Mouse (Mus musculus) intestine, embryonic 16.5 days (tissue): Measurements from ENCODE around the gene Agrp. TPM values are rescaled to one million over a fixed set of nuclear protein-coding genes. Genes with fewer than 3 reads are reported as not detected.
"Not testable (repeated sequence)": the region's sequence is repeated elsewhere in the genome, so short reads cannot be mapped to it uniquely, and the experiment has no call there.

Experiments used
- ATAC-seq: fragments of 200-750 bp; cut with Nextera tagmentation; 2 replicates; pipeline ENCODE4 v1.8.0; 2017; ENCODE audit warnings: moderate TSS enrichment, moderate library complexity
- H3K27ac ChIP-seq: fragments of 300-500 bp; sonication (generic); 2 replicates; pipeline ENCODE4 v1.5.1; 2014; ENCODE audit warnings: mild to moderate bottlenecking, low read length
- H3K27me3 ChIP-seq: fragments of 300-500 bp; sonication (generic); replicated peaks from 2 replicates; pipeline ENCODE4 v1.6.1; 2014; ENCODE audit warnings: low read length, control low read depth, mixed read lengths; ENCODE audit not compliant: control insufficient read depth, insufficient read depth
- H3K36me3 ChIP-seq: fragments of 300-500 bp; sonication (generic); 2 replicates; pipeline ENCODE4 v1.6.1; 2014; ENCODE audit warnings: low read length, control low read depth; ENCODE audit not compliant: control insufficient read depth, insufficient read depth
- H3K4me1 ChIP-seq: fragments of 300-500 bp; sonication (generic); 2 replicates; pipeline ENCODE4 v1.6.1; 2014; ENCODE audit warnings: low read length, control low read depth, mixed read lengths; ENCODE audit not compliant: control insufficient read depth, insufficient read depth
- H3K4me2 ChIP-seq: fragments of 300-500 bp; sonication (generic); 2 replicates; pipeline ENCODE4 v1.6.1; 2014; ENCODE audit warnings: low read depth, low read length, control low read depth
- H3K4me3 ChIP-seq: fragments of 300-500 bp; sonication (generic); 2 replicates; pipeline ENCODE4 v1.5.1; 2014; ENCODE audit warnings: mild to moderate bottlenecking, low read length
- H3K9ac ChIP-seq: fragments of 300-500 bp; sonication (generic); 2 replicates; pipeline ENCODE4 v1.6.1; 2014; ENCODE audit warnings: low read depth, low read length
- H3K9me3 ChIP-seq: fragments of 300-500 bp; sonication (generic); 2 replicates; pipeline ENCODE4 v1.6.1; 2016; ENCODE audit warnings: low read length, control low read depth; ENCODE audit not compliant: control insufficient read depth
- WGBS: fragments of 180-500 bp; shearing (Covaris S2); extraction: QIAGEN DNeasy Blood & Tissue Kit; methylation state at CpG from one replicate; pipeline ENCODE4 v1.1.7; 2014; 5-methylcytosine and 5-hydroxymethylcytosine counted together
- polyA plus RNA-seq: library from polyadenylated mRNA; unstranded; fragments of >200 nt; fragmentation: Nextera tagmentation; extraction: Ambion mirVana; gene quantifications from 2 replicates; pipeline ENCODE4 v1.2.1, GENCODE M21; 2015

The Agrp gene
- polyA plus RNA-seq, 1 experiment from 2014 or later: 0.92 TPM

- WGBS: 2% methylated on average over 51 of the region's 53 CpGs
- peaks cover 18% of the 10 kb centered on the region for H3K4me1 ChIP-seq
- peak within 1 kb of the TSS; percentile 94 for H3K4me3 ChIP-seq
- H3K9me3 ChIP-seq: no peaks in the 10 kb centered on the region
- H3K36me3 ChIP-seq: no peaks in the 10 kb centered on the region
- H3K4me2 ChIP-seq: peak within 1 kb of the TSS; percentile 87
- H3K27ac ChIP-seq: peak within 1 kb of the TSS; percentile 82
- ATAC-seq: peak; percentile 99
- peak within 1 kb of the TSS; percentile 94 for H3K9ac ChIP-seq
- H3K27me3 ChIP-seq: no peaks in the 10 kb centered on the region
Observed at GRCm38 (mm10) chr8:105565952-105566702, 71.1 kb downstream of the Agrp start, which contains the start of gene Atp6v0d1. Atp6v0d1 (minus strand) TSS chr8:105566047.

- WGBS: under 1% methylated on average over 31 of the region's 31 CpGs
- H3K9ac ChIP-seq: peak overlapping the region; percentile 94
- H3K27ac ChIP-seq: peak overlapping the region; percentile 82
- no peaks in the 10 kb centered on the region for H3K27me3 ChIP-seq
- peaks cover 18% of the 10 kb centered on the region for H3K4me1 ChIP-seq
- peak overlapping the region; percentile 87 for H3K4me2 ChIP-seq
- no peaks in the 10 kb centered on the region for H3K36me3 ChIP-seq
- peak overlapping the region; percentile 94 for H3K4me3 ChIP-seq
- ATAC-seq: peak; percentile 78
- H3K9me3 ChIP-seq: no peaks in the 10 kb centered on the region
Observed at GRCm38 (mm10) chr8:105565401-105565881, 71.8 kb downstream of the Agrp start.

GRCm38 (mm10) chr8:105564573-105565229 lies 72.5 kb downstream of the Agrp start:
- not testable (repeated sequence) for H3K27ac ChIP-seq, ATAC-seq, H3K9me3 ChIP-seq, H3K27me3 ChIP-seq, H3K36me3 ChIP-seq
- WGBS: 77% methylated on average over 9 of the region's 9 CpGs
- Histone ChIP-seq H3K9ac (peak overlapping the region; percentile 94), H3K4me1 (peaks cover 18% of the 10 kb centered on the region), H3K4me2 (peak overlapping the region; percentile 87), H3K4me3 (peak overlapping the region; percentile 94)

- 88% methylated on average over 1 of the region's 1 CpGs for WGBS
- Histone ChIP-seq H3K9me3 (no peaks in the 10 kb centered on the region), H3K27me3 (no peaks in the 10 kb centered on the region), H3K9ac (no peak overlapping the region), H3K4me1 (peaks cover 18% of the 10 kb centered on the region), H3K4me2 (no peak overlapping the region), H3K36me3 (no peaks in the 10 kb centered on the region), H3K4me3 (no peak overlapping the region), H3K27ac (no peak overlapping the region)
- no peak for ATAC-seq
Observed at GRCm38 (mm10) chr8:105563871-105564270, 73.3 kb downstream of the Agrp start.

GRCm38 (mm10) chr8:105562863-105563262 lies 74.3 kb downstream of the Agrp start:
- Histone ChIP-seq H3K4me1 (peaks cover 18% of the 10 kb centered on the region), H3K9me3 (no peaks in the 10 kb centered on the region), H3K9ac (no peak overlapping the region), H3K27me3 (no peaks in the 10 kb centered on the region), H3K4me3 (no peak overlapping the region), H3K4me2 (no peak overlapping the region), H3K27ac (no peak overlapping the region), H3K36me3 (no peaks in the 10 kb centered on the region)
- no peak for ATAC-seq
- 84% methylated on average over 3 of the region's 3 CpGs for WGBS

GRCm38 (mm10) chr8:105555230-105555629 lies 82.0 kb downstream of the Agrp start:
- H3K9ac ChIP-seq: no peak overlapping the region
- no peak overlapping the region for H3K4me3 ChIP-seq
- peaks cover 5% of the 10 kb centered on the region for H3K4me1 ChIP-seq
- WGBS: 73% methylated on average over 3 of the region's 3 CpGs
- ATAC-seq: peak; percentile 49; the same call in 1 of the 2 replicates
- no peaks in the 10 kb centered on the region for H3K27me3 ChIP-seq
- H3K36me3 ChIP-seq: no peaks in the 10 kb centered on the region
- H3K27ac ChIP-seq: no peak overlapping the region
- H3K9me3 ChIP-seq: no peaks in the 10 kb centered on the region
- H3K4me2 ChIP-seq: no peak overlapping the region

- Histone ChIP-seq H3K9ac (no peak overlapping the region), H3K4me3 (no peak overlapping the region), H3K4me2 (no peak overlapping the region), H3K27me3 (no peaks in the 10 kb centered on the region), H3K4me1 (peaks cover 8% of the 10 kb centered on the region), H3K27ac (no peak overlapping the region), H3K36me3 (no peaks in the 10 kb centered on the region), H3K9me3 (no peaks in the 10 kb centered on the region)
- peak; percentile 65; the same call in 1 of the 2 replicates for ATAC-seq
Observed at GRCm38 (mm10) chr8:105554087-105554486, 83.1 kb downstream of the Agrp start.

- H3K4me3 ChIP-seq: no peak overlapping the region
- H3K4me2 ChIP-seq: no peak overlapping the region
- ATAC-seq: no peak
- no peaks in the 10 kb centered on the region for H3K36me3 ChIP-seq
- no peak overlapping the region for H3K27ac ChIP-seq
- H3K4me1 ChIP-seq: peaks cover 8% of the 10 kb centered on the region
- H3K27me3 ChIP-seq: no peaks in the 10 kb centered on the region
- 73% methylated on average over 1 of the region's 1 CpGs for WGBS
- H3K9ac ChIP-seq: no peak overlapping the region
- no peaks in the 10 kb centered on the region for H3K9me3 ChIP-seq
Observed at GRCm38 (mm10) chr8:105552824-105553223, 84.4 kb downstream of the Agrp start.

GRCm38 (mm10) chr8:105552032-105552431 lies 85.2 kb downstream of the Agrp start:
- H3K9me3 ChIP-seq: no peaks in the 10 kb centered on the region
- no peak overlapping the region for H3K9ac ChIP-seq
- no peak overlapping the region for H3K4me3 ChIP-seq
- H3K27ac ChIP-seq: no peak overlapping the region
- H3K27me3 ChIP-seq: no peaks in the 10 kb centered on the region
- ATAC-seq: no peak
- no peaks in the 10 kb centered on the region for H3K36me3 ChIP-seq
- H3K4me2 ChIP-seq: no peak overlapping the region
- whole genome bisulfite sequencing: 90% methylated on average over 2 of the region's 2 CpGs
- H3K4me1 ChIP-seq: peaks cover 8% of the 10 kb centered on the region
